Mouse (Mus musculus) stomach, postnatal 0 days (tissue): ENCODE results near the gene Tll2.

Experiments
- CTCF ChIP-seq: IDR thresholded peaks from 2 replicates; pipeline ENCODE4 v1.5.1; 2016; ENCODE audit warnings: antibody characterized with exemption, low read depth, mild to moderate bottlenecking, moderate library complexity
- EP300 ChIP-seq: optimal IDR thresholded peaks from 2 replicates; pipeline ENCODE3; 2016; ENCODE audit warnings: antibody characterized with exemption

GRCm38 (mm10) chr19:41052247-41052646 is 154.4 kb downstream of the Tll2 start:
- no peak for TF ChIP-seq CTCF
- no peak for TF ChIP-seq EP300
